ENCODE assay signal across 21 mouse cellular contexts in the genomic region with DNA sequence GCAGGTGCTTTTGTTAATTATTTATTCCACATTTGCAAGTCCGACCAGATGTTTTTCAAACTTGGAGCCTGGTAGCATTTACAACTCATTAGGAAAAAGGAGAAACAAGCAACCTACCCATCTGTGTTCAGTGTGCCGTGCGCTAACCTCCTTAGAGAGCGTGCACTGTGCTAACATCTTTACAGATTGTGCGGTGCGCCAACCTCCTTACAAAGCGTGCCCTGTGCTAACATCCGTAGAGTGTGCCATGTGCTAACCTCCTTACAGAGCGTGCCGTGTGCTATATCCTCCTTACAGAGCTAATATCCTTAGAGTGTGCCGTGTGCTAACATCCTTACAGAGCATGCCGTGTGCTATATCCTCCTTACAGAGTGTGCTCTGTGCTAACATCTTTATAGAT.
DNase-seq lines count a peak whose midpoint lies in the region; ATAC-seq and TF ChIP-seq lines count a peak whose summit lies in the region.
"Had no signal": no experiment of that assay in that cellular context is flagged by ENCODE, and none has a peak within 500 bp of the region (broad histone marks: within the 10 kb centered on the region; RNA-seq: fewer than 3 reads in every experiment).

No protein-coding gene starts in this region.

- no peaks in the 10 kb centered on the region for H3K9me3 ChIP-seq in forebrain, embryonic 14.5 days (replicated peaks; ENCODE audit: control insufficient read depth, low read length)
- no peaks in the 10 kb centered on the region for H3K9me3 ChIP-seq in forebrain, embryonic 15.5 days
- no peaks in the 10 kb centered on the region for H3K9me3 ChIP-seq in midbrain, postnatal 0 days (ENCODE audit: low read length)
- no peaks in the 10 kb centered on the region for H3K9me3 ChIP-seq in midbrain, embryonic 10.5 days (replicated peaks)
- no peaks in the 10 kb centered on the region for H3K9me3 ChIP-seq in forebrain, postnatal 0 days (ENCODE audit: low read length)
- H3K9me3 ChIP-seq: embryonic facial prominence, embryonic 12.5 days; heart, embryonic 15.5 days; hindbrain, embryonic 15.5 days had no signal

- no peak overlapping the region for H3K4me2 ChIP-seq in forebrain, embryonic 14.5 days (ENCODE audit: low read length)
- no peak overlapping the region for H3K4me2 ChIP-seq in forebrain, embryonic 15.5 days (replicated peaks)
- no peak overlapping the region for H3K4me2 ChIP-seq in midbrain, postnatal 0 days (ENCODE audit: low read depth, low read length, poor library complexity, severe bottlenecking)
- H3K4me2 ChIP-seq in forebrain, postnatal 0 days (ENCODE audit: low read depth), result no peak overlapping the region
- H3K4me2 ChIP-seq: embryonic facial prominence, embryonic 12.5 days; heart, embryonic 11.5 days; heart, embryonic 15.5 days; hindbrain, embryonic 15.5 days had no signal

- H3K9ac ChIP-seq in forebrain, embryonic 14.5 days (ENCODE audit: low read length), result no peak overlapping the region
- H3K9ac ChIP-seq in forebrain, embryonic 15.5 days (replicated peaks), result no peak overlapping the region
- no peak overlapping the region for H3K9ac ChIP-seq in midbrain, postnatal 0 days (replicated peaks; ENCODE audit: low read length, poor library complexity, severe bottlenecking)
- no peak overlapping the region for H3K9ac ChIP-seq in forebrain, postnatal 0 days
- H3K9ac ChIP-seq: embryonic facial prominence, embryonic 12.5 days; heart, embryonic 15.5 days; hindbrain, embryonic 15.5 days had no signal

- H3K27me3 ChIP-seq in forebrain, embryonic 14.5 days (replicated peaks; ENCODE audit: control insufficient read depth, insufficient read depth, low read length), result no peaks in the 10 kb centered on the region
- H3K27me3 ChIP-seq in forebrain, embryonic 15.5 days, result no peaks in the 10 kb centered on the region
- H3K27me3 ChIP-seq in midbrain, postnatal 0 days (ENCODE audit: insufficient read depth, low read length), result no peaks in the 10 kb centered on the region
- no peaks in the 10 kb centered on the region for H3K27me3 ChIP-seq in midbrain, embryonic 10.5 days (ENCODE audit: low read depth, poor library complexity, severe bottlenecking)
- no peaks in the 10 kb centered on the region for H3K27me3 ChIP-seq in forebrain, postnatal 0 days (ENCODE audit: insufficient read depth, low read length)
- H3K27me3 ChIP-seq: embryonic facial prominence, embryonic 12.5 days; heart, embryonic 15.5 days; hindbrain, embryonic 15.5 days had no signal

- DNase-seq in forebrain, embryonic 14.5 days (ENCODE audit: low spot score), result peak; percentile 25
- DNase-seq in midbrain, postnatal 0 days (ENCODE audit: low spot score), result peak; percentile 19
- no peak for DNase-seq in midbrain, embryonic 10.5 days (ENCODE audit: low spot score)
- DNase-seq in brain, embryonic 14.5 days (ENCODE audit: low read depth), result peak; percentile 59
- DNase-seq in forebrain, postnatal 0 days, result peak; percentile 11
- DNase-seq in layer of hippocampus, adult 2 months (ENCODE audit: low spot score in 2 of 2), result no peak
- DNase-seq: adrenal gland, adult 8-10 months; adrenal gland, postnatal 36 days; cerebellum, adult 11-12 months; cerebellum, adult 9-10 months; cerebellum, postnatal 25 days; gastrocnemius, postnatal 14 days; heart, adult 2 months; heart, postnatal 14 days; kidney, adult 2 months had no signal

- H3K4me1 ChIP-seq in forebrain, embryonic 14.5 days (ENCODE audit: control insufficient read depth, insufficient read depth, low read length), result no peaks in the 10 kb centered on the region
- no peaks in the 10 kb centered on the region for H3K4me1 ChIP-seq in forebrain, embryonic 15.5 days
- H3K4me1 ChIP-seq in midbrain, postnatal 0 days (ENCODE audit: insufficient read depth, low read length), result no peaks in the 10 kb centered on the region
- no peaks in the 10 kb centered on the region for H3K4me1 ChIP-seq in midbrain, embryonic 10.5 days
- H3K4me1 ChIP-seq in forebrain, postnatal 0 days (ENCODE audit: insufficient read depth), result no peaks in the 10 kb centered on the region
- H3K4me1 ChIP-seq: embryonic facial prominence, embryonic 12.5 days; heart, embryonic 15.5 days; hindbrain, embryonic 15.5 days had no signal

- no peak for TF ChIP-seq CTCF in midbrain, postnatal 0 days (IDR thresholded peaks at IDR 0.05)
- no peak for TF ChIP-seq CTCF in brain, embryonic 14.5 days (IDR thresholded peaks at IDR 0.05; ENCODE audit: borderline replicate concordance, extremely low read depth, insufficient read depth, insufficient read length)
- TF ChIP-seq CTCF in forebrain, postnatal 0 days (IDR thresholded peaks at IDR 0.05; ENCODE audit: low read depth), result no peak
- TF ChIP-seq CTCF in layer of hippocampus, adult 2 months (conservative IDR thresholded peaks at IDR 0.05), result no peak

- WGBS in forebrain, embryonic 14.5 days, result 71% methylated on average over 12 of the region's 12 CpGs
- WGBS in forebrain, embryonic 15.5 days, result 65% methylated on average over 12 of the region's 12 CpGs
- 81% methylated on average over 12 of the region's 12 CpGs for WGBS in midbrain, postnatal 0 days
- 95% methylated on average over 12 of the region's 12 CpGs for WGBS in midbrain, embryonic 10.5 days
- WGBS in forebrain, postnatal 0 days, result 63% methylated on average over 12 of the region's 12 CpGs

- no peak overlapping the region for H3K27ac ChIP-seq in forebrain, embryonic 14.5 days (ENCODE audit: low read depth, low read length)
- H3K27ac ChIP-seq in forebrain, embryonic 15.5 days (replicated peaks), result no peak overlapping the region
- H3K27ac ChIP-seq in midbrain, postnatal 0 days (ENCODE audit: low read depth, low read length), result no peak overlapping the region
- H3K27ac ChIP-seq in midbrain, embryonic 10.5 days (replicated peaks), result no peak overlapping the region
- no peak overlapping the region for H3K27ac ChIP-seq in forebrain, postnatal 0 days (ENCODE audit: low read depth, low read length)
- H3K27ac ChIP-seq in layer of hippocampus, adult 2 months, result no peak overlapping the region
- H3K27ac ChIP-seq: embryonic facial prominence, embryonic 12.5 days; heart, adult 2 months; heart, embryonic 15.5 days; hindbrain, embryonic 15.5 days had no signal

- H3K36me3 ChIP-seq in forebrain, embryonic 14.5 days (ENCODE audit: control insufficient read depth, insufficient read depth, low read length), result no peaks in the 10 kb centered on the region
- H3K36me3 ChIP-seq in forebrain, embryonic 15.5 days, result no peaks in the 10 kb centered on the region
- no peaks in the 10 kb centered on the region for H3K36me3 ChIP-seq in midbrain, postnatal 0 days (ENCODE audit: insufficient read depth, low read length)
- no peaks in the 10 kb centered on the region for H3K36me3 ChIP-seq in midbrain, embryonic 10.5 days
- no peaks in the 10 kb centered on the region for H3K36me3 ChIP-seq in forebrain, postnatal 0 days (ENCODE audit: insufficient read depth)
- H3K36me3 ChIP-seq: embryonic facial prominence, embryonic 12.5 days; heart, embryonic 15.5 days; hindbrain, embryonic 15.5 days had no signal

- ATAC-seq in forebrain, embryonic 14.5 days, result no peak
- no peak; the same call in 1 of the 2 replicates for ATAC-seq in forebrain, embryonic 15.5 days (replicated peaks)
- ATAC-seq in midbrain, postnatal 0 days (ENCODE audit: low FRiP score), result no peak; the same call in 1 of the 2 replicates
- ATAC-seq in forebrain, postnatal 0 days, result peak; percentile 47; the same call in 1 of the 2 replicates
- ATAC-seq: intestine, embryonic 16.5 days had no signal

- TF ChIP-seq POLR2A in brain, embryonic 14.5 days (IDR thresholded peaks at IDR 0.05; ENCODE audit: borderline replicate concordance, extremely low read depth, insufficient read depth, insufficient read length, poor library complexity, severe bottlenecking), result no peak

- H3K4me3 ChIP-seq in forebrain, embryonic 14.5 days (ENCODE audit: low read depth, low read length), result no peak overlapping the region
- no peak overlapping the region for H3K4me3 ChIP-seq in forebrain, embryonic 15.5 days
- H3K4me3 ChIP-seq in midbrain, postnatal 0 days (ENCODE audit: low read depth, low read length), result no peak overlapping the region
- no peak overlapping the region for H3K4me3 ChIP-seq in midbrain, embryonic 10.5 days
- no peak overlapping the region for H3K4me3 ChIP-seq in forebrain, postnatal 0 days (ENCODE audit: low read depth, low read length)
- H3K4me3 ChIP-seq in layer of hippocampus, adult 2 months, result no peak overlapping the region
- H3K4me3 ChIP-seq: embryonic facial prominence, embryonic 12.5 days; heart, adult 2 months; heart, embryonic 15.5 days; hindbrain, embryonic 15.5 days had no signal

Comparison
In these comparisons a context has a peak if more than half of its experiments do, and no peak if none do; other contexts are left out.
1. DNase-seq: peak in forebrain, embryonic 14.5 days (single experiment), midbrain, postnatal 0 days (single experiment), brain, embryonic 14.5 days (single experiment) and forebrain, postnatal 0 days (single experiment); none in midbrain, embryonic 10.5 days (single experiment) and layer of hippocampus, adult 2 months (0 of 2).